Mouse (Mus musculus): ENCODE measurements around the gene Acvr1b.

DNA sequence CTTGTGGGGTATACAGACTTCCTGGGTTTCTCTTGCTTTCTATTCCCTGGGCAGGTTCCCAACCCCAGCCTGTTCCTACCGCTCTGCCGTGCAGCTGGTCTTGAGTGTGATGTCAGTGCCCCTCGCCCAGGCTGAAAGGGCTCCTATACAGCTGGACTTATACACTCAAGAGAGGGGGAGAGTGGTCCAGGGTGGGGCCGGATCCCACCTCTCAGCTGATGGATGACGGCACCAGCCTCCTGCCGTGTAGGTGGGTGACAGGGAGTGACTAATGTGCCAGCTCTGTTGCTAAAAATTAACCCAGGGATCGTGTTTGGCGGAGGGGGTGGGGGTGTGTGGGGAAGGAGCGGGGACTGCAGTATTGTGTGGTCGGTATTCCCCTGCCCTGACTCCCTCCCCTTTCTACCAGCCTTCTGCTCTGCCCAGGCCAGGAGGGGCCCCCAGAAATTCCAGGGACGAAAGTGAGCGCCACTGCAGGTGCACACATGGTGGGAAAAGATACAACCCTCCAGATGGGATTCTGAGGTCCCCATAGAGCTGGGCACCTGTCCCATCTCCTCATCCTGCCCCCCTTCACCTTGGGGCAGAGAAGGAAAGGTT, 62.0 kb downstream of the Acvr1b start:
- TF ChIP-seq GATA1 (IDR thresholded peaks at IDR 0.05; ENCODE audit: borderline replicate concordance, low read length) (no peak), CTCF (IDR thresholded peaks at IDR 0.05; ENCODE audit: low read depth, low read length) (no peak)
